Mouse (Mus musculus) layer of hippocampus, adult 11-12 months (tissue): Measurements from ENCODE around the gene Prss8.
"Not testable (repeated sequence)": the region's sequence is repeated elsewhere in the genome, so short reads cannot be mapped to it uniquely, and the experiment has no call there.

Source experiments
- DNase-seq: peaks from one replicate; pipeline ENCODE4 v3.0.0; 2022; ENCODE audit warnings: low spot score

Gene Prss8

GRCm38 (mm10) chr7:127929923-127930322 is at the start of gene Prss8:
TSS of gene Prss8 (minus strand) at chr7:127930104.
- no peak for DNase-seq

- DNase-seq: no peak
These were observed 49.0 kb upstream of the Prss8 start for GRCm38 (mm10) chr7:127978856-127979255.

- no peak for DNase-seq
These were observed 44.6 kb upstream of the Prss8 start for GRCm38 (mm10) chr7:127974413-127974930.

GRCm38 (mm10) chr7:127967922-127968828 is 38.3 kb upstream of the Prss8 start:
- DNase-seq: peak; percentile 62

GRCm38 (mm10) chr7:127967004-127967921 is 37.4 kb upstream of the Prss8 start, which contains the start of gene Fus:
TSS of gene Fus (plus strand) at chr7:127967457.
- DNase-seq: peak; percentile 95

GRCm38 (mm10) chr7:127966371-127966918 is 36.5 kb upstream of the Prss8 start:
- DNase-seq: no peak

- no peak for DNase-seq
These were observed 29.5 kb upstream of the Prss8 start for GRCm38 (mm10) chr7:127959364-127959763.

GRCm38 (mm10) chr7:127952864-127953581 is 23.1 kb upstream of the Prss8 start:
- no peak for DNase-seq

GRCm38 (mm10) chr7:127946470-127947023 is 16.6 kb upstream of the Prss8 start, which contains the start of gene Prss36:
TSS of gene Prss36 (minus strand) at chr7:127946725.
- no peak for DNase-seq

GRCm38 (mm10) chr7:127944614-127945013 is 14.7 kb upstream of the Prss8 start:
- DNase-seq: no peak

GRCm38 (mm10) chr7:127942097-127942496 is 12.2 kb upstream of the Prss8 start:
- DNase-seq: not testable (repeated sequence)

GRCm38 (mm10) chr7:127936216-127936884 is 6.4 kb upstream of the Prss8 start:
- DNase-seq: no peak

- no peak for DNase-seq
These were observed 5.8 kb upstream of the Prss8 start for GRCm38 (mm10) chr7:127935748-127936159.

GRCm38 (mm10) chr7:127935028-127935722 is 5.3 kb upstream of the Prss8 start:
- peak; percentile 94 for DNase-seq

- no peak for DNase-seq
These were observed 4.2 kb upstream of the Prss8 start for GRCm38 (mm10) chr7:127934075-127934474.

- no peak for DNase-seq
These were observed 2.5 kb upstream of the Prss8 start for GRCm38 (mm10) chr7:127932273-127933031.

- DNase-seq: no peak
These were observed 1.6 kb upstream of the Prss8 start for GRCm38 (mm10) chr7:127931351-127932135.

- DNase-seq: no peak
These were observed 732 bp upstream of the Prss8 start for GRCm38 (mm10) chr7:127930636-127931035.
